Mouse (Mus musculus) neural tube, embryonic 13.5 days (tissue): ENCODE measurements around the gene Klrb1c. TPM values are rescaled to one million over a fixed set of nuclear protein-coding genes. Genes with fewer than 3 reads are reported as not detected.
A peak's percentile ranks its signal among the peaks of the same experiment; 100 is the strongest.
"Not testable (repeated sequence)": the region's sequence is repeated elsewhere in the genome, so short reads cannot be mapped to it uniquely, and the experiment has no call there.

Experiments
- ATAC-seq: fragments of 200-750 bp; cut with Nextera tagmentation; 2 replicates; pipeline ENCODE4 v1.8.0; 2017; ENCODE audit warnings: low read depth, mild to moderate bottlenecking, moderate TSS enrichment, moderate library complexity
- H3K27ac ChIP-seq: fragments of 300-500 bp; sonication (generic); replicated peaks from 2 replicates; pipeline ENCODE4 v1.5.1; 2015; ENCODE audit warnings: moderate library complexity, mild to moderate bottlenecking, inconsistent platforms
- H3K27me3 ChIP-seq: fragments of 300-500 bp; sonication (generic); 2 replicates; pipeline ENCODE4 v1.6.1; 2015; ENCODE audit warnings: mild to moderate bottlenecking, inconsistent platforms
- H3K36me3 ChIP-seq: fragments of 300-500 bp; sonication (generic); 2 replicates; pipeline ENCODE4 v1.6.1; 2015; ENCODE audit warnings: mild to moderate bottlenecking, inconsistent platforms
- H3K4me1 ChIP-seq: fragments of 300-500 bp; sonication (generic); replicated peaks from 2 replicates; pipeline ENCODE4 v1.6.1; 2015; ENCODE audit warnings: inconsistent platforms
- H3K4me2 ChIP-seq: fragments of 300-500 bp; sonication (generic); 2 replicates; pipeline ENCODE4 v1.6.1; 2015; ENCODE audit warnings: inconsistent platforms, mild to moderate bottlenecking, moderate library complexity
- H3K4me3 ChIP-seq: fragments of 300-500 bp; sonication (generic); 2 replicates; pipeline ENCODE4 v1.5.1; 2015; ENCODE audit warnings: mild to moderate bottlenecking, inconsistent platforms
- H3K9ac ChIP-seq: fragments of 300-500 bp; sonication (generic); 2 replicates; pipeline ENCODE4 v1.6.1; 2015; ENCODE audit warnings: moderate library complexity, mild to moderate bottlenecking, inconsistent platforms
- H3K9me3 ChIP-seq: fragments of 300-500 bp; sonication (generic); 2 replicates; pipeline ENCODE4 v1.6.1; 2016; ENCODE audit warnings: inconsistent platforms
- WGBS: fragments of 180-500 bp; shearing (Covaris S2); methylation state at CpG from one replicate; pipeline ENCODE4 v1.1.7; 2015; 5-methylcytosine and 5-hydroxymethylcytosine counted together
- polyA plus RNA-seq: library from polyadenylated mRNA; unstranded; fragments of >200 nt; fragmentation: Nextera tagmentation; extraction: Ambion mirVana; gene quantifications from 2 replicates; pipeline ENCODE4 v1.2.1, GENCODE M21; 2015

The Klrb1c gene
- polyA plus RNA-seq, 1 experiment from 2014 or later: 0.10 TPM

GRCm38 (mm10) chr6:128796321-128796955, 7.4 kb upstream of the Klrb1c start:
- Histone ChIP-seq H3K36me3 (no peaks in the 10 kb centered on the region), H3K4me2 (no peak overlapping the region), H3K27me3 (no peaks in the 10 kb centered on the region), H3K4me1 (peaks cover 14% of the 10 kb centered on the region), H3K27ac (no peak overlapping the region), H3K4me3 (no peak overlapping the region), H3K9ac (no peak overlapping the region), H3K9me3 (no peaks in the 10 kb centered on the region)
- 79% methylated on average over 8 of the region's 8 CpGs for WGBS
- no peak for ATAC-seq

DNA sequence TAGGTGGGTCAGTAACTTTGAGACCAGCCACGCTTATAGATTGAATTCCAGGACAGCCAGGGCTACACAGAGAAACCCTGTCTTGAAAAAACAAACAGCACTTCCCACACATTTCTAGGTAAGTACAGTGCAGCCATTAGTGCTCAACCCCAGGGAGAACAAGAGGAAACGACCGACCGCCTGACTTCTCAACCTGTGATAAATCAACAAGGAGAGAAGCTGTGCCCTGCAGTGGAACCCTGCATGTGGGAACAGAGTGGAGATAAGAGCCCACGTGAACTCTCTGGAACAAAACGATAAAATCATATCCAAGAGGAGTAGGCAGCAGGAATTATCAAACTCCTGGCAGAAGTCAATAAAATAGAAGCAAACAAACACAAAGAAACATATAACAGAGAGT, 4.7 kb upstream of the Klrb1c start:
- 55% methylated on average over 6 of the region's 6 CpGs for WGBS
- Histone ChIP-seq H3K9ac (no peak overlapping the region), H3K4me1 (peaks cover 11% of the 10 kb centered on the region), H3K9me3 (no peaks in the 10 kb centered on the region), H3K4me2 (no peak overlapping the region), H3K4me3 (no peak overlapping the region), H3K27ac (no peak overlapping the region), H3K27me3 (no peaks in the 10 kb centered on the region), H3K36me3 (no peaks in the 10 kb centered on the region)
- ATAC-seq: no peak

GRCm38 (mm10) chr6:128790491-128790994, 1.5 kb upstream of the Klrb1c start:
- not testable (repeated sequence) for H3K27me3 ChIP-seq, H3K9me3 ChIP-seq, H3K4me1 ChIP-seq, ATAC-seq, H3K4me2 ChIP-seq, H3K9ac ChIP-seq, H3K36me3 ChIP-seq, H3K27ac ChIP-seq, H3K4me3 ChIP-seq
- 87% methylated on average over 4 of the region's 4 CpGs for WGBS

- no peak overlapping the region for H3K4me3 ChIP-seq
- H3K27ac ChIP-seq: no peak overlapping the region
- no peak for ATAC-seq
- no peak overlapping the region for H3K9ac ChIP-seq
- H3K9me3 ChIP-seq: no peaks in the 10 kb centered on the region
- no peak overlapping the region for H3K4me2 ChIP-seq
- no peaks in the 10 kb centered on the region for H3K36me3 ChIP-seq
- H3K27me3 ChIP-seq: no peaks in the 10 kb centered on the region
- WGBS: 73% methylated on average over 1 of the region's 1 CpGs
- H3K4me1 ChIP-seq: no peaks in the 10 kb centered on the region
Measured at GRCm38 (mm10) chr6:128788517-128788916, 498 bp downstream of the Klrb1c start.

DNA sequence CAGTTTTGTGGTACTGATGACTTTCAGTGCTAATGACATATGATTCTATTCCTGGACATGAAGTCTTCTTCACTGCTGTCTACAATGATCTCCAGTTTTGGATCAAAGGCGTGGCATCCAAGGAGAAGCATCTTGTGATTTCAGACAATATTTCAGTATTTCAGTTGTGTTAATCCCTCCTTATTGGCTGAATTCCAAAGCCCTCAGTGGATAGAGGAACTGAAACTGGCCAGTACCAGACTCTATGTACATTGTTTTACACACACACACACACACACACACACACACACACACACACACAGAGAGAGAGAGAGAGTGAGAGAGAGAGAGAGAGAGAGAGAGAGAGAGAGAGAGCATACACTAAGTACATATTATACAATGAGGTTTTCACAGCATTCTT, 2.6 kb downstream of the Klrb1c start:
- not testable (repeated sequence) for ATAC-seq, H3K4me1 ChIP-seq, H3K4me3 ChIP-seq, H3K27ac ChIP-seq, H3K9ac ChIP-seq, H3K36me3 ChIP-seq, H3K4me2 ChIP-seq, H3K27me3 ChIP-seq, H3K9me3 ChIP-seq
- 90% methylated on average over 1 of the region's 1 CpGs for WGBS

GRCm38 (mm10) chr6:128769481-128770253, 19.3 kb downstream of the Klrb1c start:
- H3K9ac ChIP-seq: no peak overlapping the region
- no peak overlapping the region for H3K27ac ChIP-seq
- no peaks in the 10 kb centered on the region for H3K9me3 ChIP-seq
- 0 out of 2 replicates have a peak, but pooled peaks cover 4% of the 10 kb centered on the region for H3K4me1 ChIP-seq
- WGBS: 74% methylated on average over 10 of the region's 10 CpGs
- H3K4me2 ChIP-seq: no peak overlapping the region
- no peaks in the 10 kb centered on the region for H3K36me3 ChIP-seq
- no peak overlapping the region for H3K4me3 ChIP-seq
- no peak for ATAC-seq
- H3K27me3 ChIP-seq: no peaks in the 10 kb centered on the region

DNA sequence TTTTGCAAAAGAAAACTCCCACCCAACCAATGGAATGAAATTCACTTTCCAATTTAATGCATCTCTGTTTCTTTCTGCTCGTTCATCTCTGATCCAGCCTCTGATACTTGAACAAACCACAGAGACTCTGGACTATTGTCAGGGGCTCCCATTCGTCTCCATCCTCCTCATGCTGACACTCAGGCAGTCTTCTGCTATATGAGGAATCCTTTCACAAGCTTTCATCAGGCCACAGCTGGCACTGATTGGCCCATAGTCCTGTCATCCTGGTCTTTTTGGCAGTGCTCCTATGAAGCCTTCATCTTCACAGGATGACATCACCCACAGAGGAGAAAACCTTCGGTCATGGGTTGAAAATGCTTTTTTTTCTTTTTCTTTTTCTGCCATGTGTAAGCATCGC, 21.0 kb downstream of the Klrb1c start:
- Histone ChIP-seq H3K27ac (no peak overlapping the region), H3K4me3 (no peak overlapping the region), H3K36me3 (no peaks in the 10 kb centered on the region), H3K27me3 (no peaks in the 10 kb centered on the region), H3K4me1 (0 out of 2 replicates have a peak, but pooled peaks cover 7% of the 10 kb centered on the region), H3K9me3 (no peaks in the 10 kb centered on the region), H3K4me2 (no peak overlapping the region), H3K9ac (no peak overlapping the region)
- no peak for ATAC-seq
- 73% methylated on average over 4 of the region's 4 CpGs for WGBS

- 0 out of 2 replicates have a peak, but pooled peaks have one; percentile 21 for ATAC-seq
- H3K4me2 ChIP-seq, H3K4me1 ChIP-seq, H3K27me3 ChIP-seq, H3K9ac ChIP-seq, H3K4me3 ChIP-seq, H3K9me3 ChIP-seq, H3K36me3 ChIP-seq: not testable (repeated sequence)
- 65% methylated on average over 6 of the region's 6 CpGs for WGBS
- H3K27ac ChIP-seq: peak overlapping the region; percentile 34
Measured at GRCm38 (mm10) chr6:128766486-128767254, 22.3 kb downstream of the Klrb1c start.

DNA sequence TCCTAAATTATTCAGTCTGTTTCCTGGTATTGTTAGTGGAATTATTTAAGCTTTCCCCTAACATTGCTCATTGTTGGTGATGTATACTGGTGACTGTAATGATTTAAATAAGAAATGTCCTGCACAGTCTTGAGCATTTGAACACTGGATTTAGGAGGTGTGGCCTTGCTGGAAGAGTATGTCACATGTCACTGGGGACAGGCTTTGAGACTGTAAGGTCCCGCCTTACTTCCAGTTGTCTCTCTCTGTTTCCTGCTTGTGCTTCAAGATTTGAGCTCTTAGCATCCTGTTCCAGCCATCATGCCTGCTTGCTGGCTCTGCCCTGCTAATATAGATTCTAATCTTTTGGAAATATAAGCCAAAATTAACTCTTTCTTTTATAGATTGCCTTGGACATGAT, 23.8 kb downstream of the Klrb1c start:
- ATAC-seq: no peak
- H3K4me2 ChIP-seq: no peak overlapping the region
- no peaks in the 10 kb centered on the region for H3K27me3 ChIP-seq
- H3K4me3 ChIP-seq: no peak overlapping the region
- no peaks in the 10 kb centered on the region for H3K36me3 ChIP-seq
- H3K9ac ChIP-seq: no peak overlapping the region
- WGBS: 81% methylated on average over 1 of the region's 1 CpGs
- no peak overlapping the region for H3K27ac ChIP-seq
- H3K9me3 ChIP-seq: no peaks in the 10 kb centered on the region
- peaks cover 13% of the 10 kb centered on the region; the same call in 1 of the 2 replicates for H3K4me1 ChIP-seq

- Histone ChIP-seq H3K4me1 (peaks cover 14% of the 10 kb centered on the region), H3K36me3 (no peaks in the 10 kb centered on the region), H3K9me3 (no peaks in the 10 kb centered on the region), H3K27ac (peak overlapping the region; percentile 73), H3K4me3 (peak overlapping the region; percentile 52), H3K27me3 (no peaks in the 10 kb centered on the region), H3K4me2 (peak overlapping the region; percentile 66), H3K9ac (peak overlapping the region; percentile 63)
- 17% methylated on average over 5 of the region's 5 CpGs for WGBS
- ATAC-seq: no peak
Measured at GRCm38 (mm10) chr6:128764598-128764997, 24.4 kb downstream of the Klrb1c start.

DNA sequence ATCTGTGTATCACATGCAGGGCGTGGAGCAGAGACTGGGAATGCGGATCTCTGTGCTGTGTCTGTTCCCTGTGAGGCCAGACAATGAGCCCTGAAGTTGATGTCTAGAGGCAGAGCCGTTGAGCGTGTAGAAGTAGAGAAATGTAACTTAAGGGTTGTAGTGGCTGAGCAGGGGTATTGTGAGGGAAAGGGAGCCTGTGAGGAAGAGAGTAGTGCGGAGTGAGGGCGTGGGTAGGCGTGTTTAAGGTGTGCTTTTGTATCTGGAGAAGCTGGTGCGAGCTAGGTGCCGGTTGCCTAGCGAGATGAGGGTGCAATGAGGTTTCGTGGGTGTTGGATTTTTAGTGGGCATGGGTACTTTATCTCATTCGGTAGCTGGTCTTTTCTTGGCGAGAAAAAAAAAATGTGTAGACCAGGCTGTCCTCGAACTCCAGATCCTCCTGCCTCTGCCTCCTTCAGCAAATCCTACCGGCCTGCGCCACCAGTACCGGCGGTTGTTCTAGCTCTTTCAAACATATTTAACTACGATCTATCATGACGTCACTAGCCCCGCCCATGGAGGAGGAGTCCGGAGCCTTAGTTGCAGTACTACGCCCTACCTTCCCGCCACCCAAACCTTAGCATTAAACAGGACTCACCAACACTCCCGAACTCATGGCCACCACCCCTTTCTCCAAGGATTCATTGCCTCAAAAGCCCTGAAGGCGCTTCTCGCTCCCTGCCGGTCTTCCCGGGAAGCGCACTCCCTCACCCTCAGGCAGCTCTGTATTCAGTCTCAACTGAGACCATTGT, 25.1 kb downstream of the Klrb1c start:
- peak; percentile 85 for ATAC-seq
- Histone ChIP-seq H3K9ac (peak overlapping the region; percentile 73), H3K27ac (peak overlapping the region; percentile 90), H3K4me3 (peak overlapping the region; percentile 52), H3K36me3 (no peaks in the 10 kb centered on the region), H3K27me3 (no peaks in the 10 kb centered on the region), H3K9me3 (no peaks in the 10 kb centered on the region), H3K4me2 (peak overlapping the region; percentile 66), H3K4me1 (peaks cover 15% of the 10 kb centered on the region)
- WGBS: 2% methylated on average over 30 of the region's 30 CpGs
